Mouse (Mus musculus) spleen, embryonic (tissue): Measurements from ENCODE around the gene Cyp2j5.
"Not testable (repeated sequence)": the region's sequence is repeated elsewhere in the genome, so short reads cannot be mapped to it uniquely, and the experiment has no call there.

ENCODE experiments used
- CTCF ChIA-PET: fragments of 350-600 bp; sonication (Branson Sonifier 250); formaldehyde crosslinking; loops from one replicate; lab custom pipeline; 2022; lab: Charles Lee

Cyp2j5 gene

DNA sequence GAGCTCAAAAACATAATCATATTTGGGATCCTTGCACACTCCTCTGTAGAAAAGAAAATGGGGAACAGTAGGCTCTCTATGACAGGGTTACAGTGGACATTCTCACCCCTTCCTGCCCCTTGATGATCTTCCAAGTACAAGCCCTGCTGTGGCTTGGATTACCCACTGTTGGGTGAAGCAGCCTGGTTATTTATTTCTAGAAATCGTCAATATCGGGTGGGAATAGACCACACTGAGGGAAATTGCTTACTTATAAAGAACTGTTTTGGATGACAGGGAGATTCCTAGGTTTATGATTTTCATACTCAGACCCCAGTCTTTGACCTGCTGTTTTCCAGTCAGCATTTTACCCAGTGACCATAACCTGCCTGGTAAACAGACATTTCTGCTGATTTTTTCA lies at the start of gene Cyp2j5:
Gene Cyp2j5, minus strand, starts transcription at position 164 of the 400 bp plus-strand sequence.
- CTCF ChIA-PET = no interaction called here

DNA sequence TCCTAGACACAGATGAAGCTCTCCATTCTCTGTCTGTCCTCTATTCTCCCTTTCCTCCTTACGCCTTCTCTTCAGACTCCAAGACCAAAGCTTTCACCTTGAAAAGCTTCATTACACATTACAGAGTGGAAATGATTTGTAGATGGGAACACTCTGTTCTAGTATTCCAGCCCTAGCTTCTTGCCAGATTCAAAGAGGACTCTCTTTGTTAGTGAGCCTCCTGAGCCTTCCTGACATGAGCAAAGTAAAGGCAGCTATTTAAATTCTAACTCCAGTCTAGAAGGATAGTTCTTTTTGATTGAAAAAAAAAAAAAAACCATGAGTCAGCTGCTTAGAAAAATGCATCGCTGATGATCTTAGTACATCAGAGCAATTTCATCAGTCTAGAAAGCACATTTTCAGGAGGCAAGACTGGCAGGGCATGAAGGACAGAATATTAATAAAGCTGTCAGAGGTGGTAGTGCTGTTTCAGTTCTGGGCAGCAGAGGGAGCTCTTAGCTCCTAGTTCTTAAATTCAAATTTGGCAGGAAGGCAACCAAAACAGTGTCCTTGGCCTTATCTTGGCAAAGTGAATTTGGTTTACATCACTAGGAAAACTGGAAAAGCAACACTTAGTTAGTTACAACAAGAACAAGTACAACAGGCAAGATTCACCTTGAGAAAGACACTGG lies 41.5 kb upstream of the Cyp2j5 start:
- CTCF ChIA-PET = no interaction called here

DNA sequence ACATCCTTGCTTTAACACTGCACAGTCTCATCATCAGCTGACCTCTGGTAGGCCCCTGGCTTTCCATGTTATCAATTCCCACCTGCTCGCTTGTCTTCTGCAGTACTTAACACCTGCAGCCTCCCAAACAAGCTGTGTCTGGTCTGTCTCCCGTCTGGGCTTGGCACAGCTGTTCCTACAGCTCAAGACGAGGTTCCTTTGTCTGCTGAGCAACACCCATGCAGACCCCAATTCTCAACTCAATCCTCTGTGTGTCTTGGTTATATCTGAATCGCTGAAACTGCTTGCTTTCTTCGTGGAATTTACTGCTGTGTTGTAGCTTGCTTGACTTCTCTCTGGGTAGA lies 34.2 kb upstream of the Cyp2j5 start:
- CTCF ChIA-PET = no interaction called here

DNA sequence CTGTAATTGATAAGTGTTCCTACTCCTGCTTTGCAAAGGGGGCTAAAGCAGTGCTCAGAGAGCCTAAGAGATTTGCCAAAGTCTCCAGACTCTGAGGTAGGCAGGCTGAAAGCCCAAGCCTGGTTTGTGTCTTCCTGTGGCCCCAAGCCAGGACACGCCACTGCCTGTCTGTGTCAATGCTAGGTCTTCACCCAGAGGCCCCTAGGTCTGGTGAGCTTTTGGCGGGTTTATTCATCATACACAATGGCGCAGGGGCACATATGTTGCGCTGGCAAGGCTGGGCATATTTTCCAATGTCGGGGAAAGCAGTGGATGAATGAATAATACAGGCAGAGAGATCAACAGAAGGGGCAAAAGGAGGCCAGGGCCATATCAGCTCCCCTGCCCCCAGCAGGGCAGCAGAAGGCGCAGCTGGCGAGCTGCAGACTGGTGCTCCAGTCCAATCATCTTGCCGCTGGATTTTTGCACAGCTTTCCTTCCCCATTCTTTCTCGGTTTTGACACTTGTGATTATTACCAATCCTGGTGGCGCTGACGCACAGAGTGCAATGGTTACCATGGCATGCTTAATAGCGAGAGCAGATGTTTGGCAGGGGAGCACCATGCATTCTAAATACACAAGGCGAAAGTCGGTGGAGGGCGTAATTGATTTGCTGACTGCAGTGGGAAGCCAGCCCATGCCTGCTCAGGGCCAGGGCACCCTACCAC lies 33.7 kb upstream of the Cyp2j5 start:
- CTCF ChIA-PET = no interaction called here

DNA sequence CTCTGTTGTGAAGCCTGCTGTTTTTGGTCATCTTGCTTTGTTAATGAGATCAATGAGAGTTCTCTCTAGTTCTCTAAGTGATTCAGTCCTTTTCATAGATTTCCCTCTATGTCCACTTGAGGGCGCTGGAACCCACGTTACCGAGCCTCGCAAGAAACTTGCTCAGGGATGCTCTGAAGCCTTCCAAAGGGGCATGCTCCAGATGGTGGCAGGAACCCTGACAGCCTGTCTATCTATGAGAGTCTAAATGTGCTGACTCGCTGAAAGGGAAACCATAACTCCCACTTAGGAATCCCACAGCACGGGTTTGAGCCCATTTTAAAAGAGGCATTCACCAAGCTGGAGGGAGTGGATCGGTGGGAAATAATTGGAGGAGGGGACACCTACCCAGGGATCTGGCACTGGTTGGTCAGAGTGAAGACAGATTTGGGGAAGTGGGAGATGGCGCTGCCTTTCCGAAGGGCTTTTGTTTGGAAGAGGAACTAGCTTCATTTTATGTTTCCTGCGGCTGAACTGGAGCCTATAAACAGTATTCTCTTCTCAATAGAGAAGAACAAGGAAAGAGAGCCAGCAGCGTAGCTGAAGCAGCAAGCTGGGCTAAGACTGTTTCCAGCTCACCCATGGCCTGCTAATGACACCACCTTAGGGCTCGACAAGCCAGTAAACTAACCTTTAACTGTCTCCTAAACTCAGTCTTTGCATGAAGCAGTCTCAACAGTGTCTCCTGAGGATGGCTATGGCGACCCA lies 32.8 kb upstream of the Cyp2j5 start:
- CTCF ChIA-PET = no interaction called here

- CTCF ChIA-PET = no interaction called here
Observed at GRCm38 (mm10) chr4:96687358-96687803, 23.4 kb upstream of the Cyp2j5 start.

GRCm38 (mm10) chr4:96683474-96683873 lies 19.5 kb upstream of the Cyp2j5 start:
- CTCF ChIA-PET = no interaction called here

DNA sequence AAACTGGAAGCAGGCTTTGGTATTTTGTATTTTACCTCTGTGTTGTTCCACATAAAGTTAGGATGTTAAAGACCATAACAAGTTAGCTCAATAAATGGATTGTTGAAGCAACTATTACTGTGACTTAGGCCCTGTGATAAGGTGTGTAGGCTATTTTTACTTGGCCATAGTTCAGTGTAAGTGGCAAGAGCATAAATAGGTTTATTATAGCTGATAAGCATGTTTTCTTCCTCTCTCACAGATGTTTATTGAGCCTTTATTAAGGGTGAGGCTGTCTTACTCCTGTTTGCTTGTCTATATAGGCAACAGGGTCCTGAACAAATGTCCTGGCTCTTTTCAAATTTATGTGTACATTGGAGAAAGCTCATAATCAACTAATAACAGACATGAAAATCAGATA lies 17.0 kb upstream of the Cyp2j5 start:
- CTCF ChIA-PET = no interaction called here

GRCm38 (mm10) chr4:96680233-96680632 lies 16.3 kb upstream of the Cyp2j5 start:
- CTCF ChIA-PET = no interaction called here

DNA sequence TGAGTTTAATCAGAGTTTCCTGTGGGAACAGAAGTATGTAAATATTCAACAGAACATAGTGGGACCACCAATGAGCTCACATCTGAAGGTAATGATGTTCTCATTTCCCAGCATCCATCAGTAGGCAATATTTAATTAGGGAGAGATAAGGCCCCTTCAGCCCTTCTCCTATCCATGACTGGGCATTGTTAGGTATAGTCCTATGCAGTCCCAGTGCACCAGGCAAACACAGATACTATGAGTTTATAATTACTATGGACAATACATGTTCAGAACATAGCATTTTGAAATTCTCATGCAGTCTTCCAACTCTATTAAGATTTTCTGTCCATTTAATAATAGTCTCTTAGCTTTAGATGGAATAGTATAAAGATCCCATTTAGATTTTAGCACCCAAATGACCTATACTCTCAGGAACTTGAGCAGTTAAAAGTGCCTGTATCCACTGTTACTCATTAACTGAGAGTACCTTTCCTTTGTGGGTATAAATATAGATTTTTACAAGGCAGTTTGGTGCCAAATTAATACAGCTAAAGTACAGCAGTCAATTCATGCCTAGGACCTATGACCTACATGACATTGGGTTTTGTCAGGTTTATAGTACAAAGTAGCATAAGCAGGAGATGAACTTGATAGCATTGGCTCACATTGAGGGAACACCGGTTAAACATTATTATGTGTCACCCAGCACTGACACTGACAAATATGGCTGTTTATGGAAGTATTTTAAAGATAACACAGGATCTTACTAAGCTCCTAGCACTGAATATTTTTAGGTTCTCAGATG lies 907 bp upstream of the Cyp2j5 start:
- CTCF ChIA-PET = no interaction called here

DNA sequence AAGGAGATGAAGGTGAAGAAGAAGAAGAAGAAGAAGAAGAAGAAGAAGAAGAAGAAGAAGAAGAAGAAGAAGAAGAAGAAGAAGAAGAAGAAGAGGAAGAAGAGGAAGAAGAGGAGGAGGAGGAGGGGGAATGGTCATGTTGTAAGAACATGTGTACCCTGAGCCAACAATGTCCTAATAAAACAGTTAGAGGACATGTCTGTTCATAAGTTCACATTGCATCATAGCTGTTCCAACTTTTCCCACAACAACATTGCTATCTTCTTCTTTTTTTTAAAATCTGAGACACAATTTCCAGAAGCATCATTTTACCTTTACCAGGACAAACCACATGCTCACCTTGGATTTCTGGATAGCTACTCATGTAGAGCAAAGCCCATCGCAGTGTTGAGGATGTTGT lies 28.5 kb downstream of the Cyp2j5 start:
- CTCF ChIA-PET = interaction anchor here (0.9 kb wide), 1 partner anchor 879 kb away, joined by 5 read pairs; no protein-coding TSS in a partner anchor

- CTCF ChIA-PET = no interaction called here
Observed at GRCm38 (mm10) chr4:96622474-96622873, 41.5 kb downstream of the Cyp2j5 start.

DNA sequence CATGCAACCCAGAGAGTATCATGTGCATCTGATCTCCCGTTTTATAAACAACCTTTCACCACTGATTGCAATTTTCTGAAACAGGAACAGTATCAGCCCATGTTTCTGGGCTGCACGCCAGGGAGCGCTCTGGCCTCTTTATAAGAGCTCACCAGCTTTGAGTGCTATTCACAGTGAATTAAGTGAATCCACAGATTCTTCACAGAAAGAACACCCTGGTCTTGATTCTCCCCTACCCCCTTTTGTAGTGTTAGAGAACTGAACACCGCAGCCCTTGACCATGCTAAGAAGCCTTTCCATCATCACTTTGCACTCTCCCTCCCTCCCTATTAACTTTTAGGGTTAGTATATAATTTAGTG lies 72.2 kb downstream of the Cyp2j5 start:
- CTCF ChIA-PET = no interaction called here

DNA sequence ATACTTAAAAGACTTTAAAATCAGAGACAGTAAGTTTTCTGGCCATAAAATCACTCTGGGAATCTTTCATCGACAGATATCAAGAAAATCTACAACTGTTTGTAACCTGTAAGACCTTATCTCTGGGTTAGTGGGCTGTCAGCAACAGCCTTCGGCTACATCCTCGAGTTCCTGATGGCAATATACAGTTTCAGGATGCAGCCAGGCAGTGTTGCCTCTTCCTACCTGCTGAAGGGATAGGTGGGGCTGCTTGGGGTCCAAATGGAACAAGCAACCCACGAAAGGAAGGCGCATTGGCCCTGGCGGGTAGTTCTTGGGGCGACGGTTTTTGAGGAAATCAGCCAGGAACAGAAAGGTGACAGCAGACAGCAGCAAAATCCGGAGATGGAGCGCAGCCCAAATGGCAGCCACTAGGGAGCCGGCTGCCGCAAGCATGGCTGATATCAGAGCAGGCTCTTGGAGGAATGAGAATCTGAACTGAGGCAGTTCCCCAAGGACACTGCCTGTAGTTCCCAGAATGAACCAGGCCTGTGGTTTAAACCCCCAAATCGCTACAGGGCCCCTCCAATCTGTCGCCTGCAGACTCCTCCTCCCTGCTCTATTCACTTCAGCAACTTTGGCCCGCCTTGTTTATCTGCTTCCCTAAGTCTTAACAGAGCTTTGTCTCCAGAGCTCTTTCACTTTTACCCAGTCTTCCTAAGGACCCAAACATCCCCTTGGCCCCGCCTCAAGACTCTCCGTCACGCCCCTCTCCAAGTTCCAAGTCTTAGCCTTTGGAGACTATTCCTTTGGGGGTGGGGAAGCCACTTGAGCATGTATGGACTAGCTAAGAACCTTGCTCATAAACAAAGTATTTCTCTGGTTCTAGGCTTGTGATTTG lies 72.8 kb downstream of the Cyp2j5 start, which contains the start of gene Cyp2j9:
Gene Cyp2j9, minus strand, starts transcription at position 668 of the 880 bp plus-strand sequence.
- CTCF ChIA-PET = no interaction called here

DNA sequence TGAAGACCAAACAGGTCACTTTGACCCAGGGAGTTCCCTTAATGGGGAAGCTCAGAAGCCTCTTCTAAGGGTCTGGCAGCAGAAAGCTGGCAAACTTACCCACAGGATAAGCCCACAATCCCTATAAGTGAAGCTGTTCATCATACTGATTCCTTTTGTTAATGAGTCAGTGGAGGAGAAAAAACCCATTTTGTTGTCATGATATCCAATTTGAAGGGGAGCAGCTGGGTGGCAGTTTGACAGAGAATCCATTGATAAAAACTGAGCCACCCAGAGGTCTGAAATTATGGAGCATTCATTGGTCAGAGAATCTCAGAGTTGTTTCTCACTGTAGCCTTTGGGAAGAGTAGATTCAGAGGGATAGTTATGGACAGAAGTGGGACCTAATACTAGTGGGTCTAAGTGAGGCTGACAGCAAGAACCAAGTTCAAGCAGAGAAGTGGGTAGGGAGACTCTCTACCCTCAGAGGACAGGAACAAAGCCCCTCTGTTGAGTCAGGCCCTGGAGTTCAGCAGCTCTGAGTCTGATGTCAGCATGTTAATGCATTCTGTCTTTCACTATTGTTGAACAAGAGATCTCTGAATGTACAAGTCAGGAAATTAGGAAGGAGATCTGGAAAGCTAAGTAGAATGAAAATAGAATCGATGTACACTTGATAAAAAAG lies 82.4 kb downstream of the Cyp2j5 start:
- CTCF ChIA-PET = no interaction called here

- CTCF ChIA-PET = not testable (repeated sequence)
Observed at GRCm38 (mm10) chr4:96580351-96580750, 83.6 kb downstream of the Cyp2j5 start.
